Mouse (Mus musculus): ENCODE measurements around the gene Oas3.

DNA sequence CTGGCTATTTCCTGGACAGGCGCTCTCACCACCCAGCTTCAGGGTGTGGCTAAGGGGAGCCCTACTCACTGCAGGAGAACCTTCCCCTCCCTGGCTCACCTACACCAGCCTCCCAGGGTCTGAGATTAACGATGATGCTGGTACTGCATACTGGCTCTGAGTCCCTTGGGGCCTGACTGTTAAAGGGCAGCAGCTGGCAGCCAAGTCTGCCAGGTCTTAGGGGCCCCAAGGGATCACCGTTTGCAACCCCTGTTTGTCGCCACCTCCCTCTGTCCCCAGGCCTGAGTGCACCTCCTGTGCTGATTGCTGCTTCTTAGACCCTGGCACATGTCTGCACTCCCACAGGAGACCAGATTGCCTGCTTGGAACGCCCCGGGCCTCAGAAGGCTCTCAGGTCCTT, 73.0 kb downstream of the Oas3 start:
- no peak for TF ChIP-seq EP300 (IDR thresholded peaks at IDR 0.05; ENCODE audit: insufficient read depth, low read depth, low read length)
- TF ChIP-seq CTCF (IDR thresholded peaks at IDR 0.05), result no peak
- TF ChIP-seq POLR2A (IDR thresholded peaks at IDR 0.05; ENCODE audit: insufficient read depth, low read depth, low read length), result no peak

All from heart, adult 2 months (tissue).